Comparison of ENCODE assay signal across 34 mouse cellular contexts in the genomic region with DNA sequence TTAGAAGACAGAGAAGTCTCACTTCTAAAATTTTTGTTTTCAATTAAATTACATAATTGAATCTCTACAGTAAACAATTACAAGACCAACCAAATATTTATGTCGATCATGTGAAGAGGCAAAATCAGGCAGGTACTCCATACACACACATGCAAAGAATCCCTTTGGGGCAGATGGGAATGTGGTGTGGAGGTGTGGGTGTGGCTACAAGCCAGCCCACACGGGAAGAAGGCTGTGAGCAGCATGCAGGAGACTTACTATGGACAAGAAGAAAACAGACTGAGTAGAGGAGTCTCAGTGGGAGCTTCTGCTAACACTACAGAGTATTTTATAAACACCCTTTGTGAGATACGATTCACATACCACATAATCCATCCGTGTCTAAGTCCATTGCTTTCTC. TPM values are rescaled to one million over a fixed set of nuclear protein-coding genes. Genes with fewer than 3 reads are reported as not detected.
"Had no signal": no experiment of that assay in that cellular context is flagged by ENCODE, and none has a peak within 500 bp of the region (broad histone marks: within the 10 kb centered on the region; RNA-seq: fewer than 3 reads in every experiment).

No protein-coding gene starts in this region.

- ATAC-seq: hindbrain, embryonic 16.5 days; inflammation-experienced regulatory T-cells, adult 6 months; intestine, embryonic 15.5 days; intestine, postnatal 0 days had no signal

- H3K27ac ChIP-seq: heart, embryonic 10.5 days; heart, embryonic 13.5 days; heart, embryonic 15.5 days; hindbrain, embryonic 10.5 days; hindbrain, embryonic 12.5 days; hindbrain, embryonic 13.5 days; hindbrain, embryonic 14.5 days; hindbrain, embryonic 15.5 days; hindbrain, postnatal 0 days; intestine, embryonic 15.5 days; kidney, embryonic 15.5 days; kidney, postnatal 0 days; layer of hippocampus, adult 2 months had no signal

- H3K27me3 ChIP-seq: heart, embryonic 12.5 days; heart, embryonic 13.5 days; heart, embryonic 15.5 days; hindbrain, embryonic 12.5 days; hindbrain, embryonic 13.5 days; hindbrain, embryonic 15.5 days; intestine, embryonic 15.5 days; kidney, embryonic 15.5 days had no signal

- DNase-seq: heart, postnatal 10 days; heart, postnatal 14 days; heart, postnatal 4 days; kidney, adult 11 months; kidney, adult 18-20 months; kidney, adult 2 months; kidney, adult 8-10 months; kidney, adult 9 months; kidney, postnatal 10 days; kidney, postnatal 25 days; kidney, postnatal 36 days; kidney, postnatal 4 days; layer of hippocampus, adult 9-11 months; layer of hippocampus, postnatal 36 days had no signal

- H3K4me3 ChIP-seq: heart, embryonic 10.5 days; heart, embryonic 12.5 days; heart, embryonic 13.5 days; heart, embryonic 15.5 days; hindbrain, embryonic 10.5 days; hindbrain, embryonic 12.5 days; hindbrain, embryonic 13.5 days; hindbrain, embryonic 15.5 days; intestine, embryonic 15.5 days; kidney, embryonic 15.5 days; layer of hippocampus, adult 2 months; left cerebral cortex, adult 2 months had no signal

- H3K9ac ChIP-seq: heart, embryonic 12.5 days; heart, embryonic 13.5 days; heart, embryonic 15.5 days; hindbrain, embryonic 12.5 days; hindbrain, embryonic 13.5 days; hindbrain, embryonic 14.5 days; hindbrain, embryonic 15.5 days; intestine, embryonic 15.5 days; kidney, embryonic 15.5 days had no signal

- H3K4me2 ChIP-seq: heart, embryonic 11.5 days; heart, embryonic 12.5 days; heart, embryonic 13.5 days; heart, embryonic 15.5 days; hindbrain, embryonic 12.5 days; hindbrain, embryonic 13.5 days; hindbrain, embryonic 14.5 days; hindbrain, embryonic 15.5 days; intestine, embryonic 15.5 days; kidney, embryonic 15.5 days had no signal

- H3K36me3 ChIP-seq: hindbrain, embryonic 10.5 days; intestine, embryonic 15.5 days had no signal

- H3K4me1 ChIP-seq: hindbrain, embryonic 10.5 days; hindbrain, embryonic 12.5 days; hindbrain, embryonic 13.5 days; hindbrain, embryonic 15.5 days; intestine, embryonic 15.5 days; kidney, embryonic 15.5 days had no signal

- H3K9me3 ChIP-seq: heart, embryonic 10.5 days; heart, embryonic 12.5 days; heart, embryonic 13.5 days; heart, embryonic 15.5 days; hindbrain, embryonic 10.5 days; hindbrain, embryonic 12.5 days; hindbrain, embryonic 13.5 days; hindbrain, embryonic 15.5 days; intestine, embryonic 15.5 days; kidney, embryonic 15.5 days had no signal

RNA-seq across cellular contexts. Expression of a gene that starts 34.8 kb away (rescaled TPM):
- total RNA-seq: hematopoietic stem cell, adult 5-6 weeks had no signal
- polyA plus RNA-seq: inflammation-experienced regulatory T-cells, adult 6 months had no signal
